Mouse (Mus musculus): ENCODE measurements around the gene Pcdh9. TPM values are rescaled to one million over a fixed set of nuclear protein-coding genes. Genes with fewer than 3 reads are reported as not detected.

Pcdh9 gene
- total RNA-seq, 4 experiments from 2014 or later, result 161 to 184 (median 166) TPM

- DNase-seq (ENCODE audit: low spot score in 2 of 2), result no peak
Measured at GRCm38 (mm10) chr14:93040591-93040990, 849.9 kb downstream of the Pcdh9 start.

- DNase-seq (ENCODE audit: low spot score in 2 of 2), result peak in 1 of 2 experiments; percentile 3
Measured at GRCm38 (mm10) chr14:93039326-93040221, 850.9 kb downstream of the Pcdh9 start.

GRCm38 (mm10) chr14:93009147-93010064, 881.1 kb downstream of the Pcdh9 start:
- peak; percentile 24 to 47 for DNase-seq (ENCODE audit: low spot score in 2 of 2)
